Mouse (Mus musculus) liver, adult 2 months (tissue): ENCODE data around the gene Ehd2. TPM values are rescaled to one million over a fixed set of nuclear protein-coding genes. Genes with fewer than 3 reads are reported as not detected.

Source experiments
- DNase-seq: peaks from one replicate; pipeline ENCODE4 v3.0.0-alpha.2; 2011; ENCODE audit warnings: low read depth, low spot score; ENCODE audit errors: extremely low read depth
- H3K27ac ChIP-seq: fragments of 200-500 bp; replicated peaks from 2 replicates; pipeline ENCODE4 v1.5.1; 2012; ENCODE audit warnings: low read depth, mild to moderate bottlenecking, control low read depth, inconsistent platforms, low read length; ENCODE audit not compliant: insufficient read depth
- H3K27me3 ChIP-seq: fragments of 200-500 bp; 2 replicates; pipeline ENCODE4 v1.6.1; 2012; ENCODE audit warnings: mild to moderate bottlenecking, moderate library complexity, low read length, inconsistent platforms; ENCODE audit not compliant: control insufficient read depth, insufficient read depth
- H3K36me3 ChIP-seq: fragments of 200-500 bp; 2 replicates; pipeline ENCODE4 v1.6.1; 2012; ENCODE audit warnings: low read length, inconsistent platforms; ENCODE audit not compliant: control insufficient read depth, insufficient read depth
- H3K4me1 ChIP-seq: fragments of 200-500 bp; 2 replicates; pipeline ENCODE4 v1.6.1; 2011; ENCODE audit warnings: low read length; ENCODE audit not compliant: control insufficient read depth, insufficient read depth
- H3K4me3 ChIP-seq: fragments of 200-500 bp; 2 replicates; pipeline ENCODE4 v1.5.1; 2011; ENCODE audit warnings: low read depth, mild to moderate bottlenecking, control low read depth, low read length, moderate library complexity; ENCODE audit not compliant: insufficient read depth
- H3K79me2 ChIP-seq: fragments of 200-500 bp; 2 replicates; pipeline ENCODE4 v1.6.1; 2012; ENCODE audit warnings: inconsistent platforms, mild to moderate bottlenecking, low read length, moderate library complexity; ENCODE audit not compliant: control insufficient read depth, insufficient read depth
- H3K9ac ChIP-seq: fragments of 200-500 bp; 2 replicates; pipeline ENCODE4 v1.6.1; 2012; ENCODE audit warnings: low read depth, mild to moderate bottlenecking, control low read depth, inconsistent platforms, low read length
- CTCF ChIP-seq: fragments of 200-500 bp; IDR thresholded peaks from 2 replicates; pipeline ENCODE4 v1.5.1; 2011; ENCODE audit warnings: low read depth, low read length, control low read depth
- POLR2A ChIP-seq: fragments of 200-500 bp; IDR thresholded peaks from 2 replicates; pipeline ENCODE4 v1.6.1; 2011; ENCODE audit warnings: low read length, control low read depth; ENCODE audit not compliant: insufficient read depth; ENCODE audit errors: extremely low read depth
- WGBS: fragments of 180-500 bp; shearing (Covaris S2); methylation state at CpG from one replicate; pipeline ENCODE4 v1.1.7; 2018; 5-methylcytosine and 5-hydroxymethylcytosine counted together
- polyA plus RNA-seq: library from polyadenylated mRNA; depleted of rRNA; stranded (reverse); fragments of >200 nt; gene quantifications from 2 replicates; pipeline ENCODE4 v1.2.3, GENCODE M21; 2012
- total RNA-seq: library from RNA; depleted of rRNA; stranded (reverse); fragments of >200 nt; gene quantifications from 2 replicates; pipeline ENCODE4 v1.2.3, GENCODE M21; 2014

The Ehd2 gene
- total and polyA plus RNA-seq, 2 experiments = 1.0 to 1.7 TPM

GRCm38 (mm10) chr7:16011418-16012085, 44.2 kb upstream of the Ehd2 start:
- DNase-seq = no peak
- H3K36me3 ChIP-seq = no peaks in the 10 kb centered on the region
- TF ChIP-seq CTCF (no peak), POLR2A (no peak)
- no peak overlapping the region for H3K27ac ChIP-seq
- H3K27me3 ChIP-seq = no peaks in the 10 kb centered on the region
- 72% methylated on average over 7 of the region's 7 CpGs for WGBS
- H3K79me2 ChIP-seq = peaks cover 44% of the 10 kb centered on the region; the same call in 1 of the 2 replicates
- H3K4me1 ChIP-seq = peaks cover 21% of the 10 kb centered on the region
- no peak overlapping the region for H3K4me3 ChIP-seq
- no peak overlapping the region for H3K9ac ChIP-seq

- Histone ChIP-seq H3K4me1 (peaks cover 20% of the 10 kb centered on the region), H3K79me2 (peaks cover 43% of the 10 kb centered on the region; the same call in 1 of the 2 replicates), H3K27me3 (no peaks in the 10 kb centered on the region), H3K27ac (no peak overlapping the region), H3K9ac (no peak overlapping the region), H3K4me3 (no peak overlapping the region), H3K36me3 (no peaks in the 10 kb centered on the region)
- whole genome bisulfite sequencing = 70% methylated on average over 5 of the region's 5 CpGs
- DNase-seq = no peak
- TF ChIP-seq CTCF (no peak), POLR2A (no peak)
Measured at GRCm38 (mm10) chr7:16010649-16011048, 43.3 kb upstream of the Ehd2 start.

- Histone ChIP-seq H3K36me3 (no peaks in the 10 kb centered on the region), H3K9ac (no peak overlapping the region), H3K4me3 (no peak overlapping the region), H3K27me3 (no peaks in the 10 kb centered on the region), H3K27ac (no peak overlapping the region), H3K4me1 (peaks cover 12% of the 10 kb centered on the region), H3K79me2 (peaks cover 43% of the 10 kb centered on the region; the same call in 1 of the 2 replicates)
- WGBS = 85% methylated on average over 7 of the region's 7 CpGs
- no peak for TF ChIP-seq CTCF
- no peak for TF ChIP-seq POLR2A
- no peak for DNase-seq
Measured at GRCm38 (mm10) chr7:16009636-16010035, 42.3 kb upstream of the Ehd2 start.

- TF ChIP-seq CTCF (no peak), POLR2A (no peak)
- H3K27me3 ChIP-seq = no peaks in the 10 kb centered on the region
- H3K79me2 ChIP-seq = peaks cover 34% of the 10 kb centered on the region; the same call in 1 of the 2 replicates
- 90% methylated on average over 3 of the region's 3 CpGs for WGBS
- H3K9ac ChIP-seq = no peak overlapping the region
- H3K36me3 ChIP-seq = no peaks in the 10 kb centered on the region
- DNase-seq = no peak
- H3K4me1 ChIP-seq = peaks cover 10% of the 10 kb centered on the region
- no peak overlapping the region for H3K4me3 ChIP-seq
- no peak overlapping the region for H3K27ac ChIP-seq
Measured at GRCm38 (mm10) chr7:16005020-16005419, 37.7 kb upstream of the Ehd2 start.

GRCm38 (mm10) chr7:16004177-16004856, 37.0 kb upstream of the Ehd2 start:
- 85% methylated on average over 12 of the region's 12 CpGs for WGBS
- no peaks in the 10 kb centered on the region for H3K36me3 ChIP-seq
- H3K27ac ChIP-seq = no peak overlapping the region; the same call in 1 of the 2 replicates
- no peak for DNase-seq
- H3K9ac ChIP-seq = no peak overlapping the region
- TF ChIP-seq POLR2A (no peak), CTCF (no peak)
- no peaks in the 10 kb centered on the region for H3K27me3 ChIP-seq
- peaks cover 10% of the 10 kb centered on the region for H3K4me1 ChIP-seq
- peaks cover 37% of the 10 kb centered on the region; the same call in 1 of the 2 replicates for H3K79me2 ChIP-seq
- no peak overlapping the region for H3K4me3 ChIP-seq
